Mouse (Mus musculus) forebrain, embryonic 13.5 days (tissue): ENCODE measurements around the gene Ripor2. TPM values are rescaled to one million over a fixed set of nuclear protein-coding genes. Genes with fewer than 3 reads are reported as not detected.
A peak's percentile ranks its signal among the peaks of the same experiment; 100 is the strongest.

Experiments
- ATAC-seq: fragments of 200-750 bp; cut with Nextera tagmentation; 2 replicates; pipeline ENCODE4 v1.8.0; 2017
- H3K27ac ChIP-seq: fragments of 300-500 bp; sonication (generic); 2 replicates; pipeline ENCODE4 v1.5.1; 2015; ENCODE audit warnings: inconsistent platforms, mild to moderate bottlenecking, moderate library complexity
- H3K27me3 ChIP-seq: fragments of 300-500 bp; sonication (generic); 2 replicates; pipeline ENCODE4 v1.6.1; 2015; ENCODE audit warnings: mild to moderate bottlenecking, inconsistent platforms
- H3K36me3 ChIP-seq: fragments of 300-500 bp; sonication (generic); 2 replicates; pipeline ENCODE4 v1.6.1; 2015; ENCODE audit warnings: mild to moderate bottlenecking, inconsistent platforms; ENCODE audit not compliant: poor library complexity, severe bottlenecking
- H3K4me1 ChIP-seq: fragments of 300-500 bp; sonication (generic); 2 replicates; pipeline ENCODE4 v1.6.1; 2015; ENCODE audit warnings: inconsistent platforms
- H3K4me2 ChIP-seq: fragments of 300-500 bp; sonication (generic); 2 replicates; pipeline ENCODE4 v1.6.1; 2015; ENCODE audit warnings: inconsistent platforms, mild to moderate bottlenecking, moderate library complexity
- H3K4me3 ChIP-seq: fragments of 300-500 bp; sonication (generic); 2 replicates; pipeline ENCODE4 v1.5.1; 2015; ENCODE audit warnings: mild to moderate bottlenecking, inconsistent platforms
- H3K9ac ChIP-seq: fragments of 300-500 bp; sonication (generic); 2 replicates; pipeline ENCODE4 v1.6.1; 2015; ENCODE audit warnings: mild to moderate bottlenecking, inconsistent platforms
- H3K9me3 ChIP-seq: fragments of 300-500 bp; sonication (generic); replicated peaks from 2 replicates; pipeline ENCODE4 v1.6.1; 2016; ENCODE audit warnings: inconsistent platforms
- WGBS: fragments of 180-500 bp; shearing (Covaris S2); methylation state at CpG from one replicate; pipeline ENCODE4 v1.1.7; 2015; 5-methylcytosine and 5-hydroxymethylcytosine counted together
- polyA plus RNA-seq: library from polyadenylated mRNA; unstranded; fragments of >200 nt; fragmentation: Nextera tagmentation; extraction: Ambion mirVana; gene quantifications from 2 replicates; pipeline ENCODE4 v1.2.1, GENCODE M21; 2015

Ripor2 gene
- polyA plus RNA-seq, 1 experiment from 2014 or later, result 15.8 TPM

GRCm38 (mm10) chr13:24565950-24566320 is 16.1 kb upstream of the Ripor2 start:
- Histone ChIP-seq H3K27ac (peak overlapping the region; percentile 32; the same call in 1 of the 2 replicates), H3K4me1 (peaks cover 18% of the 10 kb centered on the region), H3K9me3 (no peaks in the 10 kb centered on the region), H3K4me3 (no peak overlapping the region), H3K27me3 (no peaks in the 10 kb centered on the region), H3K9ac (no peak overlapping the region), H3K36me3 (no peaks in the 10 kb centered on the region), H3K4me2 (no peak overlapping the region)
- WGBS, result 15% methylated on average over 3 of the region's 3 CpGs
- peak; percentile 62; the same call in 1 of the 2 replicates for ATAC-seq

GRCm38 (mm10) chr13:24567176-24567811 is 14.7 kb upstream of the Ripor2 start:
- Histone ChIP-seq H3K4me3 (no peak overlapping the region), H3K4me2 (no peak overlapping the region), H3K36me3 (no peaks in the 10 kb centered on the region), H3K27ac (no peak overlapping the region), H3K9ac (no peak overlapping the region), H3K9me3 (no peaks in the 10 kb centered on the region), H3K4me1 (peaks cover 18% of the 10 kb centered on the region), H3K27me3 (no peaks in the 10 kb centered on the region)
- WGBS, result 85% methylated on average over 11 of the region's 11 CpGs
- no peak for ATAC-seq

GRCm38 (mm10) chr13:24569066-24569465 is 12.9 kb upstream of the Ripor2 start:
- Histone ChIP-seq H3K4me3 (no peak overlapping the region), H3K9ac (no peak overlapping the region), H3K4me2 (no peak overlapping the region), H3K9me3 (no peaks in the 10 kb centered on the region), H3K27me3 (no peaks in the 10 kb centered on the region), H3K4me1 (peaks cover 22% of the 10 kb centered on the region), H3K36me3 (no peaks in the 10 kb centered on the region), H3K27ac (no peak overlapping the region)
- whole genome bisulfite sequencing, result 83% methylated on average over 4 of the region's 4 CpGs
- ATAC-seq, result no peak

- Histone ChIP-seq H3K27me3 (no peaks in the 10 kb centered on the region), H3K36me3 (no peaks in the 10 kb centered on the region), H3K27ac (no peak overlapping the region), H3K4me2 (no peak overlapping the region), H3K9me3 (no peaks in the 10 kb centered on the region), H3K9ac (no peak overlapping the region), H3K4me3 (no peak overlapping the region), H3K4me1 (peaks cover 10% of the 10 kb centered on the region)
- 45% methylated on average over 2 of the region's 2 CpGs for WGBS
- ATAC-seq, result no peak
These were observed 11.3 kb upstream of the Ripor2 start for GRCm38 (mm10) chr13:24570716-24571115.

GRCm38 (mm10) chr13:24571906-24572305 is 10.1 kb upstream of the Ripor2 start:
- no peak for ATAC-seq
- H3K27ac ChIP-seq, result no peak overlapping the region
- no peaks in the 10 kb centered on the region for H3K27me3 ChIP-seq
- no peak overlapping the region for H3K4me3 ChIP-seq
- H3K4me1 ChIP-seq, result peaks cover 14% of the 10 kb centered on the region
- no peak overlapping the region for H3K9ac ChIP-seq
- no peaks in the 10 kb centered on the region for H3K9me3 ChIP-seq
- no peak overlapping the region for H3K4me2 ChIP-seq
- H3K36me3 ChIP-seq, result no peaks in the 10 kb centered on the region
- WGBS, result 84% methylated on average over 6 of the region's 6 CpGs

- H3K27ac ChIP-seq, result no peak overlapping the region
- H3K9ac ChIP-seq, result no peak overlapping the region
- no peaks in the 10 kb centered on the region for H3K9me3 ChIP-seq
- H3K36me3 ChIP-seq, result no peaks in the 10 kb centered on the region
- peaks cover 16% of the 10 kb centered on the region for H3K4me1 ChIP-seq
- no peak overlapping the region for H3K4me2 ChIP-seq
- no peaks in the 10 kb centered on the region for H3K27me3 ChIP-seq
- ATAC-seq, result no peak
- 97% methylated on average over 3 of the region's 3 CpGs for WGBS
- H3K4me3 ChIP-seq, result no peak overlapping the region
These were observed 6.9 kb upstream of the Ripor2 start for GRCm38 (mm10) chr13:24575126-24575525.

GRCm38 (mm10) chr13:24576338-24577119 is 5.5 kb upstream of the Ripor2 start:
- Histone ChIP-seq H3K4me1 (peaks cover 21% of the 10 kb centered on the region), H3K27ac (peak overlapping the region; percentile 44), H3K9ac (no peak overlapping the region), H3K4me2 (no peak overlapping the region), H3K36me3 (no peaks in the 10 kb centered on the region), H3K27me3 (no peaks in the 10 kb centered on the region), H3K4me3 (no peak overlapping the region), H3K9me3 (no peaks in the 10 kb centered on the region)
- ATAC-seq, result peak; percentile 94
- WGBS, result 50% methylated on average over 11 of the region's 11 CpGs

GRCm38 (mm10) chr13:24578317-24578716 is 3.7 kb upstream of the Ripor2 start:
- no peak for ATAC-seq
- peaks cover 28% of the 10 kb centered on the region for H3K4me1 ChIP-seq
- no peaks in the 10 kb centered on the region for H3K9me3 ChIP-seq
- no peak overlapping the region for H3K4me3 ChIP-seq
- no peaks in the 10 kb centered on the region for H3K27me3 ChIP-seq
- H3K27ac ChIP-seq, result no peak overlapping the region
- H3K4me2 ChIP-seq, result no peak overlapping the region
- H3K9ac ChIP-seq, result no peak overlapping the region
- no peaks in the 10 kb centered on the region for H3K36me3 ChIP-seq

- Histone ChIP-seq H3K9me3 (no peaks in the 10 kb centered on the region), H3K27me3 (no peaks in the 10 kb centered on the region), H3K36me3 (no peaks in the 10 kb centered on the region), H3K4me1 (peaks cover 24% of the 10 kb centered on the region), H3K4me3 (no peak overlapping the region), H3K27ac (0 out of 2 replicates have a peak overlapping the region, but pooled peaks have one; percentile 76), H3K9ac (no peak overlapping the region), H3K4me2 (no peak overlapping the region)
- 92% methylated on average over 8 of the region's 8 CpGs for WGBS
- ATAC-seq, result no peak
These were observed 1.2 kb upstream of the Ripor2 start for GRCm38 (mm10) chr13:24580759-24581158.

GRCm38 (mm10) chr13:24584403-24584802 is 2.4 kb downstream of the Ripor2 start:
- no peak overlapping the region for H3K4me2 ChIP-seq
- WGBS, result 89% methylated on average over 5 of the region's 5 CpGs
- H3K27ac ChIP-seq, result no peak overlapping the region
- ATAC-seq, result no peak
- H3K9ac ChIP-seq, result no peak overlapping the region
- H3K4me3 ChIP-seq, result no peak overlapping the region
- H3K4me1 ChIP-seq, result peaks cover 13% of the 10 kb centered on the region
- H3K9me3 ChIP-seq, result no peaks in the 10 kb centered on the region
- H3K36me3 ChIP-seq, result no peaks in the 10 kb centered on the region
- H3K27me3 ChIP-seq, result no peaks in the 10 kb centered on the region

GRCm38 (mm10) chr13:24584841-24585240 is 2.9 kb downstream of the Ripor2 start:
- H3K4me2 ChIP-seq, result no peak overlapping the region
- H3K27ac ChIP-seq, result no peak overlapping the region

GRCm38 (mm10) chr13:24585369-24585768 is 3.4 kb downstream of the Ripor2 start:
- H3K4me3 ChIP-seq, result no peak overlapping the region
- H3K27me3 ChIP-seq, result no peaks in the 10 kb centered on the region
- no peaks in the 10 kb centered on the region for H3K9me3 ChIP-seq
- no peak for ATAC-seq
- no peak overlapping the region for H3K4me2 ChIP-seq
- WGBS, result 65% methylated on average over 9 of the region's 9 CpGs
- no peak overlapping the region for H3K9ac ChIP-seq
- H3K4me1 ChIP-seq, result peaks cover 13% of the 10 kb centered on the region
- H3K36me3 ChIP-seq, result no peaks in the 10 kb centered on the region
- no peak overlapping the region for H3K27ac ChIP-seq

More at GRCm38 (mm10) chr13:24584841-24585240, 2.9 kb downstream of the Ripor2 start:
- Histone ChIP-seq H3K4me3 (no peak overlapping the region), H3K27me3 (no peaks in the 10 kb centered on the region), H3K36me3 (no peaks in the 10 kb centered on the region), H3K9me3 (no peaks in the 10 kb centered on the region), H3K9ac (no peak overlapping the region), H3K4me1 (peaks cover 13% of the 10 kb centered on the region)
- no peak for ATAC-seq
- WGBS, result 87% methylated on average over 6 of the region's 6 CpGs
